Mouse (Mus musculus) T-helper 2 cell (primary cell): ENCODE results near the gene Garem2.

Experiments used
- in situ Hi-C: fragments of 300-600 bp; cut with MboI, MseI; formaldehyde crosslinking; loops from one replicate; pipeline ENCODE4 v1.15.1; 2025; ENCODE audit warnings: high pct_unique_total_duplicates

Gene Garem2

DNA sequence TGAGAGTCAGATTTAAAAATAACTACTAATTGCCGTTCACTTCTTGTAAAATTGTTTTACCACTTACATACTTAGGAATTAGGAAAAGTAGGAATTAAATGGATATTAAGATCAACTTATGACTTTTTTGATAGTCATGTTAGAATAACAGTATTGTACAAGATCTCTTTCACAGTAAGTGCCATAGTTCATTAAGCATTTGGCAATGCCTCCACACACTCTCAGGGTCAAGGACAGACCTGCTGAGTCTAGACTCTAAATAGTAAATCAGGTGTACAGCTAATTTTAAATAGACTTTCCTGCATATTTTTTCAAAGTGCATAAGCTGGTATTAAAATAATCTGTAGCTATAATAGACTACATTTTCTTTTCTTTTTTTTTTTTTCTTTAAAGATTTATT lies 47.5 kb downstream of the Garem2 start:
- in situ Hi-C loops, result loop anchor here (5.0 kb wide), 1 partner anchor 90 kb away; no protein-coding TSS in a partner anchor

DNA sequence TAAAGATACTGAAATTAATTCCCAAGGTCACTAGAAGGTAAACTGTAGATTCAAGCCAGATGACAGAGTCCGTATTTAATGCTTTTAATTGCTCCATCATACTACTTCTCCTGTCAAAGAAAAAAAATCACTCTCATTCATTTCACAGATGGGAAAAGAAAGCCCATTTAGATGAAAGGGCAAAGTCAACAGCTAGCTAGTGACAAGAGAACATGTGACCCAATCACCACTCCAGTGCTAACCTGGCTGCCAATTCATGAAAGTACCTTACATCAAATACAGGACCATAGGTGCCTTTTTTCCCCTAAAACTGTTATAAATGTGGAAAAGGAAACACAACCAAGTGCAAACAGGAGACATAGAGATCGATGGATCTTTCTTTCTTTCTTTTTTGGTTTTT lies 48.3 kb downstream of the Garem2 start:
- in situ Hi-C loops, result loop anchor here (5.0 kb wide), 1 partner anchor 89 kb away; no protein-coding TSS in a partner anchor

DNA sequence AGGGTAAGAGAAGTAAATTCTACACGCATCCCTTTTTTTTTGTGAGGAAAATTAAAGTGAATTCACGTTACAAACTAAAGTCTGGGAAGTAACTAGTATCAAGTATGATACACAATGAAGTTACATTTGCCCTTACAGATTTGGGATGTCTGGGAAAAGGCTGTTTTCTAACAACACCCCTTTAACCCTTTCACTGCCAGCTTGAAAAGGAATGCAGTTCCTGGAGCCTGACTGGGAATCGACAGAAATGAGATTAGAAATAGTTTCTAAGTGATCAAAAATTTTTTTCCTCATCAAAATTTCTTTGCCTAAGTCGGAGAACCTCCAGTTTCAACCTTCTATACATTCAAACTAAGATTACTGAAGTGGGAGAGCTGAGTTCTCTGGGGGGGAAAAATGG lies 49.1 kb downstream of the Garem2 start:
- in situ Hi-C loops, result loop anchor here (5.0 kb wide), 1 partner anchor 88 kb away; no protein-coding TSS in a partner anchor

DNA sequence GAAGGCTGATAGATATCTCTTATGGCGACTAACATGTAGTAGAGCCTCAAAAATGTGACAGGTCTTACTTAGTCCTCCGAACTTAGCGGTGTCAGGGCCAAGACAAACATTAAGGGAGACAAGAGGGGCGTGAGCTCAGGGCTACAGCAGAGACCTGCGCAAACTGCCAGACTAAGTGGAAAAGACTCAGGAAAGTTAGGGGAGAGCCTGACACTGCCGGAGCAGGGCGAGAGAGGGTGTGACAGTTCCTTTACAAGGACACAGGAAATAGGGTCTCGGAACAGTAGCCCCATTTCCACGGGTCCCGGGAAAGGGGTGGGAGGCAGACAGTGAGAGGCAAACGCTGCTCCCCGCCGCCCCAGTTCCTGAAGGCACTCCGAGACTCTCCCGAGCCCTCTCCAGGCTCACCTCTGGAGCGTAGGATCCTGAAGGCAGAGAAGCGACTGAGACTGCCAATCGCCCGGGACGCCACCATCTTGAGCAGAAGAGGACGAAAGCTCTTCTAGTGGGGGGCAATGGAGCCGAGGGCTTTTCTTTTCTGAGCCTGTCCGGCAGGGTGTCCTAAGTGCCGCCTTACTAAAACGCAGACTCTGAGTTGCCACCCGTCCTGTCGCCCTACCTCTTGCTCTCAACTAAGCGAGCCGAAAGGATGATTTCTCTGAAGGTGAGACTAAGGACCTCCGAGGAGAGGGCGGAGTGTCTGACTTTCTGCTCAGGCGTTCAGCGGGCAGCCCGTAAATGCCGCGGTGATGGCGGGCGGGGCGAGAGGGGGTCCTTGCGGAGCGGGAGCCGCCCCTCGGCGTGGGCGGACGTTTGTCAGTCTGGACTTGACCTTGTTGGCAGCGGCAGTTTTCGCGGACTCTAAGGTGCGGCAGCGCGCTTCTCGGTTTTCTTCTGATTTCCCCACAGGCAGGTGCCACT lies 49.8 kb downstream of the Garem2 start, which contains the start of the genes Hadha and Hadhb:
Gene Hadha, minus strand, starts transcription at position 689 of the 921 bp plus-strand sequence.
Gene Hadhb, plus strand, starts transcription at position 775 of the 921 bp plus-strand sequence.
- in situ Hi-C loops, result loop anchor here (5.0 kb wide), 1 partner anchor 88 kb away; no protein-coding TSS in a partner anchor

DNA sequence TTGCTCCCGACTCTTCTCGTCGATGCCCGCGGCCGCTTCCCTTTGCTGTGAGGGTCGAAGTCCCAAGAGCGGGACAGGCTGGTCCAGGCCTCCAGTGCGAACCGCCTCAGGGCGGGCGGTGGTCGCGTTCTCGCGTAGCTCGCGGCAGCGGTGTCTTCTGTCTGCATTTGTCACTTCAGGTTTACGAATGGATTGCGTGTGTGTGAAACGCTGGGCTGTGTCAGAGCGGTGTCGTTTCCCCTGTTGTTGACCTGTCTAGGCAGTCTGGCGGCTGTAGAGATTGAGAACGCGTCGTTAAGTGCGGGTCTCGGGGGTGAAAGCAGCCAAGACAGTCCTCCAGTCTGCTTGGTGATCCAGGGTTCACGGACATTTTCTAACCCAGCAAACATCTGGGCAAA lies 50.4 kb downstream of the Garem2 start:
- in situ Hi-C loops, result no loop called here

DNA sequence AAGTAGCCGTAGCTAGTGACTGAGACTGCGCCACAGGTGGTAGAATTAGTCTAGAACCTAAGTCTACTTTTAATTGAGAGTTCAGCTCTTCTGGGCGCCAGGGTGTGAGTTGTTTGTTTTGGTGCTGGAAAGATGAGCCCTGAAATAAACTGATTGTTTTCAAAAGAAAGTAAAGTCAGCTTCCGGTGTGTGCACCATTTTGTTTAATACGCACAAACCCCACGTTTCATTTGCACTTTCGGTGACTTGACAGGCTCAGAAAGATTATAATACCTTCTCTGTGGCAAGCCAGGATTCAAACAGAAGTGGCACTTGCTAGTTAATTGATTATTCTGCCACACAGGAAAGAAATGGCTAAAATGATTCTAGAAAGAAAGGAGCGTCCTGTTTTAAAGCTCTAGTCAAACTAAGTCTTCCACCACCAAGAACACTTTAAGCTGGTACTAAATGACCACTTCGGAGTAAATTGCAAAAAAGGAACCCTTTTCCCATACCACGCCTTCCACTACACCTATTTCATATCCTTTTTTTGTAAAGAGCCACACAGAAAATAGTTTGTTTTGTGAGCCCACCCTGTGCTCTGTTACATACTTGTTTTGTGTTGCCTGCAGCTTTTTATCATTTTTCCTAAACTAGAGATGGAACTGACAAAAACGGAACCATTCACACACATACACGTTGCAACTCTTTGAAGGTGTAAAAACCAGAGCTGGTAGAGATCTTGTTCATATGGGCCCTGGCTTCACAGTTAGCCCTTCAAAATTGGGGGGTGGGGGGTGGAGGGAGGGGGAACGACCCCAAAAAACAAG lies 51.1 kb downstream of the Garem2 start:
- in situ Hi-C loops, result no loop called here

DNA sequence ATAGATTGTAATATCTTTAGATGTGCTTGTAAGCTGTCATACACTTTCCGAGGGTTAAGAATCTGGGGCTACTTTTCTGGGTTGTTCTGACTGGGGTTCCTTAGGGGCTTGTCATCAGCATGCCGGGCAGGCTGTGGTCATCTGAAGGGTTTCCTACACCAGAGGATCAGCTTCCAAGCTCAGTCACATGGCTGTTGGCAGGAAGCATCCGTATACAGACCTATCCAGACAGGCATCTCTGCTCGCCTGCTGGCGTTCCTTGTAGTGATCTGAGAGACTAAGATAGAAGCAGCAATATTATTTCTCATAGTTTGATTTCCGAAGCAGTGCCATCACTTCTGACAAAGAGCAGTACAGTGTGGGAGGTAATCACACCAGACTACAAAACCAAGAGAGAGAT lies 54.6 kb downstream of the Garem2 start:
- in situ Hi-C loops, result no loop called here

GRCm38 (mm10) chr5:30161836-30162235 lies 56.9 kb downstream of the Garem2 start:
- in situ Hi-C loops, result no loop called here

DNA sequence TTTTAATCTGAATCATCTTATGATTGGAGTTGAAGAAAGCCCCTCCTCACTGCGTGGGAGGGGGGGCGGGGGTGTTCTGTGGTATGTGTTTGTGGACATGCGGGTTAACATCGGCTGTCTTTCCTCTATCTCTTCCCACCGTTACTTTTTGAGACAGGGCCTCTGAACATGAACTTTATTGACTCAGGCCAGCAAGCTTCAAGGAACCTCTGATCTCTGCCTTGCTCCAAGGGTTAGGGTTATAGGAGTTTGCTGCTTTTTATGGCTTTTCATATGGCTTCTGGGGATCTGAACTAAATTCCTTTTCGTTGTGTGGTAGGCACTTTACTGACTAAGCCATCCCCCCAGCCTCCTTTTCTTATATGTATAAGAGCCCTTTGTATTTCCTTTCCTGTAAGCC lies 57.4 kb downstream of the Garem2 start:
- in situ Hi-C loops, result no loop called here

DNA sequence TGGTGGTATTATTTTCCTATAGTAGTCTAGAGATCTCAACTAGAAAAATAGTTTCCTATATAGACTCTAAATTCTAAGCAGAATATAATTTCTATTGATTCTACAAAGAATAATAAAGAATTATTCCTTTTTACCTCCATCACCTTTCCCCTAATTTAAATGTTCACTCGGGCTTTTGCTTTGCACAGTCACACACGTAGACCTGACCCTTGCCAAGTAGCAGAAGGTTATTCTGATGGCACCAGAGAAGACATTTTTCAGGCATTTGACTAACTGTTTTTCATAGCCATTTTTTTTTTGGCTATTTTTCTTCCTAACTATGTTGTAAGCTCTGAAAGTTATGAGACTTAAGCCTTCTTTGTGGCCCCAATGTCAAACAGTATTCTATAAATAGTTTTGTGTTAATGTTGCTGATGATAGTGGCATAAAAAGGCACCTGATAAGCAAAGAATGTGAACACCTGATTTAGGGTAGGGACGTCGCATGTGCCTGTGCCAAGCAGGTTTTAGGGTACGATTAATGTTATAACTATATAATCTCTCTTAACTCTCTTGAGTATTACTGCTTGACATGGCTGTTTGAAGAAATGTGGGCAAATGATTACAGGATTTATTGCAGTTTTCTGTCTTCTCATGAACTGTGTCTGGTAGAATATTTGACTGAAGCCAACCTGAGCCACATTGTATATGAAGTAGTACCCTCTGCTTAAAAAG lies 60.4 kb downstream of the Garem2 start:
- in situ Hi-C loops, result no loop called here
